In genomic region chr9:14728365-14728764, GRCm38 (mm10) we compare ENCODE assay signal across 21 mouse cellular contexts. TPM values are rescaled to one million over a fixed set of nuclear protein-coding genes. Genes with fewer than 3 reads are reported as not detected.
DNase-seq lines count a peak whose midpoint lies in the region; ATAC-seq and TF ChIP-seq lines count a peak whose summit lies in the region.
"Had no signal": no experiment of that assay in that cellular context is flagged by ENCODE, and none has a peak within 500 bp of the region (broad histone marks: within the 10 kb centered on the region; RNA-seq: fewer than 3 reads in every experiment).

No protein-coding gene starts in this region.

- peaks cover 3% of the 10 kb centered on the region; the same call in 1 of the 2 replicates for H3K4me1 ChIP-seq in lung, postnatal 0 days (ENCODE audit: insufficient read depth, low read depth, low read length)
- H3K4me1 ChIP-seq in lung, adult 2 months (ENCODE audit: control insufficient read depth, insufficient read depth, low read length): peaks cover 8% of the 10 kb centered on the region

- peak overlapping the region; percentile 52 for H3K27ac ChIP-seq in lung, postnatal 0 days (ENCODE audit: low read length)

- TF ChIP-seq EP300 in lung, postnatal 0 days (IDR thresholded peaks at IDR 0.05): peak; percentile 82

- DNase-seq in lung, postnatal 0 days (ENCODE audit: low spot score): peak; percentile 72
- no peak for DNase-seq in lung, adult 2 months
- peak; percentile 52 for DNase-seq in lung, postnatal 25 days (ENCODE audit: low spot score)
- no peak for DNase-seq in lung, postnatal 10 days
- DNase-seq in lung, postnatal 36 days: peak; percentile 46
- no peak for DNase-seq in lung, postnatal 4 days
- DNase-seq: adrenal gland, adult 2 months; adrenal gland, adult 8-10 months; adrenal gland, postnatal 10 days; adrenal gland, postnatal 14 days; adrenal gland, postnatal 25 days; adrenal gland, postnatal 36 days; B cell, adult 2 months; cerebellum, adult 11 months; cerebellum, adult 11-12 months; cerebellum, adult 18-20 months had no signal

- no peak for TF ChIP-seq POLR2A in lung, adult 2 months (IDR thresholded peaks at IDR 0.05; ENCODE audit: borderline replicate concordance, extremely low read depth, low read depth, low read length)

- H3K4me2 ChIP-seq in lung, postnatal 0 days (replicated peaks; ENCODE audit: low read depth, low read length): no peak overlapping the region

- no peak overlapping the region for H3K4me3 ChIP-seq in lung, postnatal 0 days (ENCODE audit: low read depth, low read length)
- no peak overlapping the region for H3K4me3 ChIP-seq in lung, adult 2 months (replicated peaks; ENCODE audit: extremely low read depth, low read depth, low read length)

- no peak for TF ChIP-seq CTCF in lung, postnatal 0 days (IDR thresholded peaks at IDR 0.05)
- no peak for TF ChIP-seq CTCF in lung, adult 2 months (IDR thresholded peaks at IDR 0.05; ENCODE audit: insufficient read depth, low read length)

- no peaks in the 10 kb centered on the region for H3K36me3 ChIP-seq in lung, postnatal 0 days (ENCODE audit: insufficient read depth, low read length)

- 25% methylated on average over 4 of the region's 4 CpGs for WGBS in lung, postnatal 0 days
- 52% methylated on average over 4 of the region's 4 CpGs for WGBS in lung, adult 2 months

- H3K27me3 ChIP-seq in lung, postnatal 0 days (replicated peaks; ENCODE audit: insufficient read depth, low read length): no peaks in the 10 kb centered on the region
- H3K27me3 ChIP-seq: CH12.LX, Patski had no signal

- H3K9me3 ChIP-seq in lung, postnatal 0 days (ENCODE audit: low read length): no peaks in the 10 kb centered on the region
- H3K9me3 ChIP-seq: G1E had no signal

- H3K9ac ChIP-seq in lung, postnatal 0 days (replicated peaks; ENCODE audit: low read depth): no peak overlapping the region

- ATAC-seq in lung, postnatal 0 days: peak; percentile 67
- ATAC-seq: activated CD4-positive, CD25-positive, alpha-beta regulatory T cell, adult 4 months; CD4-positive, CD25-positive, alpha-beta regulatory T cell, adult 4 months; Patski had no signal

RNA-seq across cellular contexts. Expression of gene Piwil4, which starts 12.2 kb away (rescaled TPM):
- 9.1 and 9.8 TPM in 2 replicates for polyA plus RNA-seq in lung, postnatal 0 days (2015; fragmentation: Nextera tagmentation; extraction: Ambion mirVana)
- 4.6 and 5.6 TPM in 2 replicates for polyA plus RNA-seq in lung, adult 2 months (2012; rRNA removed)

RNA-seq across cellular contexts. Expression of gene Fut4, which starts 23.8 kb away (rescaled TPM):
- polyA plus RNA-seq in lung, postnatal 0 days (2015; fragmentation: Nextera tagmentation; extraction: Ambion mirVana): 6.1 and 7.8 TPM in 2 replicates
- 3.5 and 5.3 TPM in 2 replicates for polyA plus RNA-seq in lung, adult 2 months (2012; rRNA removed)
- polyA plus RNA-seq: G1E had no signal

RNA-seq across cellular contexts. Expression of gene 1700012B09Rik, which starts 42.5 kb away (rescaled TPM):
- 11.9 and 12.5 TPM in 2 replicates for polyA plus RNA-seq in lung, postnatal 0 days (2015; fragmentation: Nextera tagmentation; extraction: Ambion mirVana)
- polyA plus RNA-seq in lung, adult 2 months (2012; rRNA removed): 0.72 and 1.6 TPM in 2 replicates
- polyA plus RNA-seq: activated CD4-positive, CD25-positive, alpha-beta regulatory T cell, adult 4 months; adrenal gland, adult 2 months; CD4-positive, CD25-positive, alpha-beta regulatory T cell, adult 4 months; G1E; Patski had no signal

RNA-seq across cellular contexts. Expression of gene Mre11a, which starts 56.1 kb away (rescaled TPM):
- 4.7 and 8.1 TPM in 2 replicates for polyA plus RNA-seq in lung, postnatal 0 days (2015; fragmentation: Nextera tagmentation; extraction: Ambion mirVana)
- 2.1 and 3.8 TPM in 2 replicates for polyA plus RNA-seq in lung, adult 2 months (2012; rRNA removed)

RNA-seq across cellular contexts. Expression of gene Ankrd49, which starts 56.3 kb away (rescaled TPM):
- 19.7 and 21.4 TPM in 2 replicates for polyA plus RNA-seq in lung, postnatal 0 days (2015; fragmentation: Nextera tagmentation; extraction: Ambion mirVana)
- polyA plus RNA-seq in lung, adult 2 months (2012; rRNA removed): 3.3 and 5.0 TPM in 2 replicates

Comparison
In these comparisons a context has a peak if more than half of its experiments do, and no peak if none do; other contexts are left out.
1. DNase-seq: peak in lung, postnatal 0 days (single experiment), lung, postnatal 25 days (single experiment) and lung, postnatal 36 days (single experiment); none in lung, adult 2 months (single experiment), lung, postnatal 10 days (single experiment) and lung, postnatal 4 days (0 of 2).